Mouse (Mus musculus) embryo, embryonic 10.5 days (tissue): ENCODE measurements at regions not wholly inside any gene's neighbourhood (a gene's known extent, or its start where the extent isn't known, plus 50 kb on each side); places are given as distances from the start of the nearest gene placed in this dataset.
"Not testable (repeated sequence)": the region's sequence is repeated elsewhere in the genome, so short reads cannot be mapped to it uniquely, and the experiment has no call there.

Source experiments
- DNase-seq: peaks from one replicate; pipeline ENCODE4 v3.0.0-alpha.2; 2015; ENCODE audit warnings: low spot score

DNA sequence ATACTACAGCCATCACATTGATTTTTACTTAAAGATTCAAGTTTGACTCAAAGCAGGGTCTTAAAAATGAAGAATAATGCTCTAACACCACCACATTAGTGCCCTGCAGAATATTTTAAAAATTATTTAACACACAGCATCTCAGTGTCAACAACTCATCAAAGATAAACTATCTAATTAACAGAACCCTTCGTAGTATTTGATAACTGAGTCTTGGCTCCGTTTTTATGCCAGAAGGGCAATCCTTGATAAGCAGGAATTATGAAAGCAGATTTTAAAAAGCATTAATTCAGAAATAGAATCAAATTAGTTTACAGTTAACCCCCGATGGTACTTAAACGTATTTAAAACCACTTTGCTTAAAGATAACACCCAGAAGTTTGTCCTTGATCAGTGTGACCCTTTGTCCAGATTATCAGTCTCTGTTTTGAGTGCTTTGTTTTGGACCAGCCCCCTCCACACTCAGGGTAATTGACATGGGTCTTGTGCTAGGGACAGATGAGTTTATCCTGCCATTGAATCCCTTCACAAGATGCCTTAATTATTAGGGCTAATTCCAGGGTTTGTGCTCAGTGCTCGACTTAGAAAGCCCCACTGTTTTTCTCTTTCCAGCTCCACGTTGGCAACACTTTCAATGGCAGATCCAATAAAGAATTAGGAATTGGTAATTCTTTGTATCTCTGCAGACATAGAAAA lies 69.4 kb upstream of the Dph6 start:
- DNase-seq: no peak

DNA sequence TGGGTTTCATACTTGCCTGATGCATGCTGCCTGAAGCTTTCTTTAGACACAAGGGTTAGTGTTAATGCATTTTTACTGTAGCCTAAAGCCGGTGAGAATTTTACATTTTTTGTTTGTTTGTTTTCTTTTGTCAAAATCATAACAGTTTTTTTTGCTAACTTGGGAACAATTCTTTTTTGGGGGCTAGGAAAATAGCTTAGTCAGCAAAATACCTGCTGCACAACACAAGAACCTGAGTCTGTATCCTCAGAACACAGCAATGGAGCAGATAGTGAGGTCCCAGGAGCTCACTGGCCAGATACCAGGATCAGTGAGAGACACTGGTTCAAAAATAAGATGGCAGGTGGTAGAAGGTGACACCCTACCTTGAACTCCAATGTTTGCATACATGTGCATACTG lies 72.4 kb upstream of the Dph6 start:
- no peak for DNase-seq

- DNase-seq: no peak
Observed at GRCm38 (mm10) chr2:114734861-114735569, 80.3 kb upstream of the Dph6 start.

GRCm38 (mm10) chr2:114739421-114740212 lies 84.9 kb upstream of the Dph6 start:
- DNase-seq: peak; percentile 2

GRCm38 (mm10) chr2:114763276-114763675 lies 108.5 kb upstream of the Dph6 start:
- DNase-seq: no peak

DNA sequence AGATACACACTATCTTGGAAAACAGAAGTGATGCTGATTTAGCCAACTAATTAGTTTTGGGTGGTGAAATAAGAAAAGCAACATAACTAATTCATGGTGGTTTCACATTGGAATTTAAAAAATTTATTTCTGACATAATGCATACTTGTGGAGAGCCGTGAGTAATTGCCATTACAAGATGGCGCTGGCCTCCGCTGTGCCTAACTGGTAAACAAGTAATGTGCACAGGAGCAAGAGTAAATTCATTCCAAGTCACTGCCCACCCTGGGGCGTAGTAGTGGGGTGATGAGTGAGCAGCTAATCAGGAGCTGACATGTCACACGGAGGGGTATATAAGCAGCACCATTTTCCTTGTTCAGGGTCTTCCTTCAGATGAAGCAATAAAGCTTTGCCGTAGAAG lies 119.0 kb upstream of the Dph6 start:
- not testable (repeated sequence) for DNase-seq

- DNase-seq: no peak
Observed at GRCm38 (mm10) chr2:114774278-114774677, 119.5 kb upstream of the Dph6 start.

DNA sequence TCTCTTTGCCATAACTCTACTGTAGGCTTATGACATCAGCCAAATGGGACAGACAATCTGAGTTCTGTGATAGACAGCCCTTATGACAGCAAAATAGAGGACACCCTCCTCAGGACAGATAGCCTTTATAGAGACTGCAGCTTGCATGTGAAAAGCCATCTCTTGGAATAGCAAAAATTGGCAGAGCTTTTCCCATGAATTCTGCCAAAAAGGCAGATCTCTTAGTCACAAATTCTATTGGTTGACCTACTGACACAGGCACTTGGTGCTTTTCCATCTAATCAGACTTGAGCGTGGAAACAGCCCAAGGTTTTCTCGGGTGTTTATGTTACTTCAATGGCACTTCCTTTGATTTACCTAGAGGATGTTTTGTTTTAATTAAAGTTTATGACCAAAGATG lies 120.8 kb upstream of the Dph6 start:
- no peak for DNase-seq

GRCm38 (mm10) chr2:114776176-114776575 lies 121.4 kb upstream of the Dph6 start:
- DNase-seq: peak; percentile 9

DNA sequence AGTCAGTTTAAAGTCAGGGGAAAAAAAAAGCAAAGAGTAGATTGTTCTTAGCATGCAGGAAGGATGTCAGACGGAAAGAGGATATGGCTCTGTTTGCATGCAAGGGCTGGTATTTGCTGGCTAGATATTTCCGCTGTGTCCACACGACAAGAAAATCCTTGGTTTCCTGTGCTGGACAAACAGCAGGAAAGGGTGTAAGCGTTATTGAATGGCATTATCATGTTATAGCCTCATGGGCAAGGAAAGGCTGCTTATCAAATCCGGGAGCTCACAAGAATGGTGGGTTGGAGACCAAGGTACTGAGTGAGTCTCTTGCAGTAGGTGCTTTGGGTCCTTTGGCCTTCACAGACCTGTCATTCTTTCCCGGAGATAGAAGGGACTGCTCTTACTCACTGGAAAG lies 127.7 kb upstream of the Dph6 start:
- DNase-seq: no peak

DNA sequence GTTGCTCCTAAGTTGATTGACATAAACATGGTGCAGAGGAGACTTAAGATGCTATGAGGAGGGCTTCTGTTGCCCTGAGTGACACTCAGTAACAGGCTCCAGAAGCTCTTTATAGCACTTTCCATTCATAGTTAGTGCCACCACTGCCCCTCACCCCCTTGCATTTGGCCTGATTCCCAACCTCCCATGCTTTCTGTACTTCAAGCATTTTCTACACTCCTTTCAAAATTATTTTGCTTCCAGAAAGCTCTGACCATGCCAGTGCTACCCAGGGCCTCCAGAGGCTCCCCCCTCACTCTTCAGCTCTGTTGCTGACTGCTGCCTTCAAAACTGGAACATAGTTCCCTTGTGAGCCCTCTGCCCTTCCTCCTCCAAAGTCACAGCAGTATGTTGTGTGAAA lies 129.4 kb upstream of the Dph6 start:
- no peak for DNase-seq

GRCm38 (mm10) chr2:114788251-114788650 lies 133.5 kb upstream of the Dph6 start:
- DNase-seq: no peak

GRCm38 (mm10) chr2:114796630-114797290 lies 142.0 kb upstream of the Dph6 start:
- no peak for DNase-seq

DNA sequence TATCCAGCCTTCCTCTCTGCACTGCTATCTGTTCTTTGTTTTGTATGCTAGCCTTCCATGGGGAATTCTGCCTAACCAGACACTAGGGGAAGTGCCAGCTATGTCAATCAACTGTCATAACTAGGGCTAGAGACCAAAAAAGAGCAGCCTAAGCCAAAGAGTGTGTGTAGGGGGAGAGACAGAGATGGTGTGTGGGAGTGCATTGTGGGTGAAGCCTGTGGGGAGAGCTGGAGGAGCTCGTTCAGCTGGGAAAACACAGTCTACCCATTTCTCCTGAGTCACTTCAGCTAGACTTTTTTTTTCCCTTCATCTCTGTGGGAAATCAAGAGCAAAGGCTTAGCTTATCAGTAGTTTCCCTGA lies 142.5 kb upstream of the Dph6 start:
- DNase-seq: no peak

DNA sequence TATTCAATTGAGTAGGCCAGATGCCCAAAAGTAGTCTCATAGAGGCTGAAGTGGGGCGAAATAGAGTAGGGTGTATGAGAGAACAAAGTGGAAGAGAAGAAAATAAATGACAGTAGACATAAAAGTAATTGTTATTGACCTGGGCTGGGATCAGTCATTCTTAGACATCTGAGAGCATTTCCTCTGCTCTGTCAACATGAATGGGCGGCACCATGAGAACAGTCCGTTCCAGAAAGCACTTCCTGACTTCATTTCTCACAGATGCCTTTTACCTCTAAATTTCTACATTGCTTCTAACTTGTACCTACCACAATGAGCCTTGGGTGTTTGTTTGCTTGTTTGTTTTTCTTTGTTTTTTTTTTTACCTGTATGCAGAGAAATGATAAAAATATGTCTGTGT lies 148.5 kb upstream of the Dph6 start:
- DNase-seq: no peak

GRCm38 (mm10) chr2:114803928-114804327 lies 149.2 kb upstream of the Dph6 start:
- no peak for DNase-seq

DNA sequence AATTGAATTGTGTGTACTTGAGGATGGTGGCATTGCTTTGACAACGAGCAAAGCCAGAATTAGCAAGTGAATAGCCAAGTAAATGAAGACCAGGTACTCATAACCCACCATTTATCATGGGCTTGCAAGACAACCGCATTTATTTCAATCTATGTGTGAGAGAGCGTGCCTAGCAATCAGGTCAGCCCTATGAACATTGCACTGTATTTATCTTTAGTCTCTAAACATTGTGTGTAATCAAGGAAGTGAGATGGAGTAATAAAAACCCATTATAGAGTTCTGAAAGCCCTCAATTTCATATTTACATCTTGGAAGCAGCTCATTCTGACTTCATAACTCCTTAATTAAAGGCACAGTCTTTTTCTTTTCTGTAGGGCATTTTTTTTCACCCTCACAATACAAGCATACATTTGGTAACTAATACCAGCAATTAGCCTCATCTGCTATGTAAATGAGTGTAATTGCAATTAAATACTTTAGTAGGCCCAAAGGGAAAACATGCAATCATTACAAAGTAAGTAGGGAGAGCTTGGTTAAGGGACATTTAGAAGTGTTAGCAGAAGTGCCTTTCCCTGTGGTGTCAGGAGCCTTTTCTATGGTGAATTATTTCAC lies 150.8 kb upstream of the Dph6 start:
- no peak for DNase-seq

- DNase-seq: peak; percentile 53
Observed at GRCm38 (mm10) chr2:114808046-114808445, 153.3 kb upstream of the Dph6 start.

DNA sequence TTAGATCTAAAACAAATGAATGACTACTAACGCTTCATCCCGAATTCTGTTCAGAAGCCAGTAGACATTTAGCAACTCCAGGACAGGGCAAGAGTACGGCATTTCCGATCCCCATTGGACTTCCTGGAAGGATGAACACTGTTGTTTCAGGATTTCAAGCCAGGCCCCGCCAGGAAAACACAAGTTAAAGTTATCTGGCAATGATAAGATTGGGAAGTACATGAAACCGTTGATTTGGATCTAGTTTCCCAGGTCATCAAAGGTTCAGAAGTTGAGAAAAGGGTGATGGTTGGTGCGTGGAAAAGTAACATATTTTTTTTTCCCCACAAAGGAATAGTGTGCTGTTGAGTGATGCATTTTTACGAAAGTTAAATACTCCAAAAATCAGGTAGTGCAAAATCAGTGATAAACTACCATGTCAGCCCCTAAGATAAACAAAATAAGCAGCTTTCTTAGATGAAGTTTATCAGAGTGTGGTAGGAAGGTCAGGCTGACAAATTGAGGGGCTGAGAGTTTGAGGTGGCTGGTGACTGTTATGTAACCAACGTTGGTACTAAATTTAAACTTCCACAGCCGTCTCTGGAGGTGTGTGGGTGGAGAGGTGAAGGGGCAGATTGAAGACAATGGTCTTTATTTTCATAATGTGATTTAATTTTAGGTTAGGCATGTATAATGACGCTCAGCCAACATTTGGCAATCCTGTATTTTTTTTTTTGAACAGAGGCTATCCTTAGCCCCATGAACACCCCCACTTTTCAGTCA lies 157.6 kb upstream of the Dph6 start:
- peak; percentile 21 for DNase-seq

GRCm38 (mm10) chr2:114812903-114813290 lies 158.1 kb upstream of the Dph6 start:
- DNase-seq: peak; percentile 82

DNA sequence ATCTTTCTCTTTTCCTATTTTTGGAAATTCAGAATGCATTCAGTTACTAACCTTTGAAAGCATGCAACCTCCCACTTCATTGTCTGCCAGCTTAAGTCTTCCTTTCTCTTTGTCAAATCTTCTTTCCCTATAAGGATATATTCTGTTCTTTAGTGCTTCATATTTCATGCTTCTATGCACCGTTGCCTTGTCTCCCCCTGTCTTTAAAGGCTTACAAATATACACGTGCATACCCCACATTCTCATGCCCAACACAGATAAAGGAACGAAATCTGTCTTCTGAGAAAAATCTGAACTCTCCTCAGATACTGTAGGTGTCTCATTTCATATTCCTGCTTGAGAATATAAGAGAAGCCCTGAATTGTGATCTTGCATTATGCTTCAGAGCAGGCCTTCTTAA lies 167.9 kb upstream of the Dph6 start:
- no peak for DNase-seq
